Mouse (Mus musculus) thymus, adult 2 months (tissue): ENCODE results near the gene Cep152.

Experiments
- CTCF ChIP-seq: fragments of 200-500 bp; IDR thresholded peaks from 2 replicates; pipeline ENCODE4 v1.5.1; 2012; ENCODE audit warnings: mild to moderate bottlenecking, control low read depth, low read length, moderate library complexity, borderline replicate concordance; ENCODE audit not compliant: control insufficient read depth, poor library complexity, insufficient read depth; ENCODE audit errors: extremely low read depth
- POLR2A ChIP-seq: fragments of 200-500 bp; IDR thresholded peaks from 2 replicates; pipeline ENCODE4 v1.6.1; 2012; ENCODE audit warnings: mild to moderate bottlenecking, low read length, control low read depth, moderate library complexity; ENCODE audit not compliant: control insufficient read depth, poor library complexity, insufficient read depth; ENCODE audit errors: extremely low read depth

DNA sequence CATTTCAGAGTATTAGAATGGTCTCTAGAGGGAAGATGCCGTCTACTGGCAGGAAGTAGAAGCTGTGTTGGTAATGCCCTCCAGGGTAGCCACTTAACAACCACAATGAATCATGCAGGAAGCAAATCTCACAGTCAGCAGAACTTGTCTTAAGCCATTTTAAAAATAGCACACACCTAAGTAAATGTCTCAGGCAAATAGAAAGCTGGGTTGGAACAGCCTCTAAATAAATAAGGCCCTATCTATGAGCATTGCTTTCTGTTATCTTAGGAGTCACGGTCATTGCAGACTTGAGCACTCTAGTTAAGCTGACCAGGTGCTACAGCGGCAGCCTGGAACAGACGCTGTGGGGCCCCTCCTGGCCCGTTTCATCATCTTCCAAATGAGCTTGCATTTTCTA is 42.3 kb upstream of the Cep152 start:
- no peak for TF ChIP-seq CTCF
- no peak for TF ChIP-seq POLR2A
